Mouse (Mus musculus): ENCODE results near the gene Psip1.

DNA sequence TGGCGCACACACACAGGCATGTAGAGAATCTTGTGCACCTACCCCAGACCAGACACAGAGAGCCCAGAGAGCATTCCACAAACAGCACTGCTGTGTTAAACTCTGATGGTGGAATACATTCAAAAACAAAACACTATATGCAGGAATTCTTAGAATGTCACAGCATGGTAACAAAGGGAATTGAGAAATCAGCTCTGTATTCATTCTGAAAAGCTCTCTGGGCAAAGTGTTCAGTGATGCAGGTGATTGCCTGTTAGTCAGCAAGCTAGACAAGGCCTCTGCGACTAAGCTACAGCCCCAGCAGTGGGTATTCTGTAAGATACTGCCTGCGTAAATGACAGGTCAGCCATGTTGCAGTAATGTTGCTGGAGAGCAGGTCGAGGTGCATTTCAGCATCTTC, 35.5 kb downstream of the Psip1 start:
- no peak for TF ChIP-seq USF1 (IDR thresholded peaks at IDR 0.05; ENCODE audit: low read depth)
- TF ChIP-seq MAX (IDR thresholded peaks at IDR 0.05; ENCODE audit: low read depth), result no peak
- no peak for TF ChIP-seq POLR2A (IDR thresholded peaks at IDR 0.05; ENCODE audit: insufficient read length, low read depth)
- TF ChIP-seq POLR2AphosphoS2 (IDR thresholded peaks at IDR 0.05; ENCODE audit: insufficient read length, low read depth), result no peak
- TF ChIP-seq E2F4 (IDR thresholded peaks at IDR 0.05; ENCODE audit: insufficient read depth), result no peak
- no peak for TF ChIP-seq TCF12 (IDR thresholded peaks at IDR 0.05; ENCODE audit: insufficient read depth, poor library complexity, severe bottlenecking)
- no peak for TF ChIP-seq MYOG (IDR thresholded peaks at IDR 0.05; ENCODE audit: control insufficient read depth in 1 of 3, insufficient read depth in 1 of 3, insufficient read length in 2 of 3, low read depth in 2 of 3)

All from myocyte (in vitro differentiated cells).